Mouse (Mus musculus) right cerebral cortex, postnatal 10 days (tissue): Measurements from ENCODE around the gene Gm39566.
A peak's percentile ranks its signal among the peaks of the same experiment; 100 is the strongest.

Experiments
- DNase-seq, 2 experiments: peaks; one replicate each; pipeline ENCODE4 v3.0.0; 2021; ENCODE audit warnings: low spot score in 2 of 2

Gene Gm39566

DNA sequence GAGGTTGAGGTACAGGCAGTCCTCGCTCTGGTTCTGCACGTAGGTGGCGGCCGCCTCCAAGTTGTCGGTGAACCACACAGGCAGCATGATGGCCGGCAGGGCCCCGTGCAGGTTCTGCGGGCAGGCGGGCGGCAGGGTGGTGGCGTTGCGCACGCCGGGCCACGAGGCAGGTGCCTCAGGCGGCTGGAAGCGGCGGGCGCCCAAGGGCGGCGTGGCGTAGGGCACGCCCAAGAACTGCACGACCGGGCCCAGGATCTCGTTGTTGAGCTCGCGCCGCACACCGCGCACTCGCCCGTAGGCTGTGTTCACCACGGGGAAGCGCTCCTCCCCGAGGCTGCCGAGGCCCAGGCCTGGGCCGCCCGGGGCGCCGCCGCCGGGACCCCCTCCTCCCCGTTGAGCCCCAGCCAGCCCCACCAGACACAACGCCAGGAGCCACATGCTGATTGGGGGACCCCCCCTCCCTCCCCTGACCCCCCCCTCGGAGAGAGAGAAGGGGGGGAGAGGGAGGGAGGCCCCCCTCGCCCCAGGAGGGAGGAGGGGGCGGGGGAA lies 19.0 kb upstream of the Gm39566 start:
- no peak for DNase-seq

GRCm38 (mm10) chr11:69833554-69833953 lies 18.5 kb upstream of the Gm39566 start:
- DNase-seq: no peak

DNA sequence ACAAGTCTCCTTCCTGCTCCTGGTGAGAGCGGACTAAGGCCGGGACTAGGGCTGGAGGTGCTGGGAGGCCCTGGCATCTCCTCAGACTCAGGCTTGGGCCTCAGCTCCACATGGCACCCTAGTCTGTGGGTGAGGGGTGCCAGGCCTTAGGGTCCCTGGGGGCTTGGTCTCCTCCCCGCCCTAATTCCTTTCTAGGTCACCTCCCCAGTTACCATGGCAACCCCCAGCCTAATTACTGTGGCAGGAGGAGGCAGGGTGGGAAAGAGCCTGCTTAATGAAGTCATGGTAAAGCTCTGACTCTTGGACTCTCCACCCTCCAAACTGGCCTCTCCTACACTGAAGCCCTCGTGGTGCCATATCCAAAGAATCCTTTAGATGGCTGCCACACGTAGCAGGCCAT lies 13.7 kb upstream of the Gm39566 start:
- peak in 1 of 2 experiments; percentile 26 for DNase-seq

DNA sequence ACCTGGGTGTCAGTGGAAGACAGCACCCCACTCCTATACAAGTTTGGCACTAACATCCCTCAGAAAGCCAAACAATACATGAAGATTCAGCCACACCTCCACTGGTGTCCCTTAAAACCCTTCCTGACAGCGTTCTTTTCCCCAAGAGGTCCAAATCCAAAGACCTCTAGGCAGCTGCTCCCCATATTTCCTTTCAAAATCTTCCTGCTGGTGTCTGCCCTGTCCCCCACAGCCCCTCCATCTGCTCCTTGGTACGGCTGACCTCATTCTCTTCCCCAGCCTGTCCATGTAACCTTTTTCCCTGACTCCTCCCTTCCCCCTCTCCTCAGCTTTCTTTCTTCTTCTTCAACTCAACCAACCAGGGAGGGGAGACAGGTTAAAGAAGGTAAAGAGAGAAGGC lies 8.4 kb upstream of the Gm39566 start:
- no peak for DNase-seq

DNA sequence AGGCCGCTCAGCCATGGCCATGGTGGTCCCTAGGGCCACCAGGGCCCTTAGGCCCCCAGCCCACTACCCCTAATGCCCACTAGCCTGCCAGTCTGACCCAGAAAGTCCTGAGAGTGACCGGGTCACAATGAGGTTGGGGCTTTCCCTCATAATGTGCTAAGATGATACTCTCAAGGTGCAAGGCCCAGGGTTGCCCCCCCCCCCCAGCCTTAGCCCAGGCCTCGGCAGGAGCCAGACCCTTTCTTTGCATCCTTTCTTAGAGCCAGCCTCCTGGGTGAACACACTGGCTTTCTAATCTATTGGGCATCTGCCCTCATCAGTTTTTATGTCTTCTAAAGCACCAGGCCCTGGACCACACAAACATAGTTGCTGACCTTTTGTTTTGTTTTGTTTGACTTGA lies 7.0 kb upstream of the Gm39566 start, which contains the start of gene Spem1:
Gene Spem1, minus strand, starts transcription at position 101 of the 400 bp plus-strand sequence.
- no peak for DNase-seq

DNA sequence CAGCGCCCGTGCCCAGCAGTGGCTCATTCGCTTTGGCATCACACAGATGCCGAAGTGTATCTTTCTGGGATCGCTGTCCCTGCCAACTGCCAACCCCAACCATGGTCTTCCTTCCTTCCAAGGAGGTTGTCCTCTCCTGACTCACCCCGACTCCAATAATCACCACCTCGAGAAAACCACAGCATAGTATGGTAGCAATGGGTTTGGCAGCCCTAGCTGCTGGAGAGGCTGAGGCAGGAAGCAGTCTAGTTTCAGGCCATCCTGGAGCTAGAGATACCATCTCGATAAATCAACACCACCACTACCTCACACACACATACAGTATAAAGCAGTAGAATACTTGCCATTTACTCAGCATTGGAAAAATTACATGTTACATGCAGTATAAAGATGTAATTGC lies 3.8 kb upstream of the Gm39566 start:
- DNase-seq: no peak

- no peak for DNase-seq
Measured at GRCm38 (mm10) chr11:69818365-69818764, 3.3 kb upstream of the Gm39566 start, which contains the start of gene Spem2. Spem2 (minus strand) TSS chr11:69818465.

- DNase-seq: peak in 1 of 2 experiments; percentile 21
Measured at GRCm38 (mm10) chr11:69816520-69816919, 1.4 kb upstream of the Gm39566 start.

- DNase-seq: no peak
Measured at GRCm38 (mm10) chr11:69810280-69810679, 4.8 kb downstream of the Gm39566 start.

- DNase-seq: no peak
Measured at GRCm38 (mm10) chr11:69807641-69808040, 7.5 kb downstream of the Gm39566 start.

GRCm38 (mm10) chr11:69806378-69806777 lies 8.7 kb downstream of the Gm39566 start:
- no peak for DNase-seq

GRCm38 (mm10) chr11:69804972-69805909 lies 9.9 kb downstream of the Gm39566 start, which contains the start of gene Tmem102:
Tmem102 (minus strand) TSS chr11:69805624.
- no peak for DNase-seq

DNA sequence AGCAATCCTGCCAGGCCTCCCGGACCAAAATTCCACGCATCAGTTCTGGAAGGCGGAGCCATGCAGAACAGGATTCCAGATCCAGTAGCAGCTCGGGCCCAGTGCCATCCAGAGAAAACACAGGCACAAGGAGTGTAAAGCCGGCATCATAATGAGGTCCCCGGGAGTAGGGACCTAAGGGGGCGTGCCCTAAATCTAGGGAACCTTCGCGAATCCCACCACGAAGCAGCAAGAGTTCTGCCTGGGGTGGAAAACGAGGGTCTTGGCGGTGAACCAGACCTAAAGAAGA lies 10.5 kb downstream of the Gm39566 start:
- DNase-seq: no peak

GRCm38 (mm10) chr11:69803786-69804651 lies 11.1 kb downstream of the Gm39566 start:
- peak; percentile 75 to 79 for DNase-seq

DNA sequence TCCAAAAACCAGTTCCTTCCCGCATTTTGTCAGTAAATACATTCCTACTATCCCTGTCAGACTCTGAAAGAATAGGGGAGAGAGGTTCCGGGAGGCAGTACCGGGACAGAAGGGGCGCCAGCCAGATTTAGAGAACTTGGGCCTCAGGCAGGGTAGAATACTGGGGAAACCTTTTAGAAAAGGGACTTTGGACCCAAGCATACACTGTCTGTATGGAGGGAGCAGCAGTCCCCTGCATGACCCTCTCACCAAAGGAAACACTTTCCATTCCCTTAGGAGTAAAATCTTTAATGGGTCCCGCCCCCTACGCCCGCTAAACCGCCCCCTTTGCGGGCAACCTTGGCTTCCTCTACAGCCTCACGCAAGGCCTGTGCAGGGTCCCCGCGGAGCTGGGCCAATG lies 11.8 kb downstream of the Gm39566 start:
- no peak for DNase-seq

DNA sequence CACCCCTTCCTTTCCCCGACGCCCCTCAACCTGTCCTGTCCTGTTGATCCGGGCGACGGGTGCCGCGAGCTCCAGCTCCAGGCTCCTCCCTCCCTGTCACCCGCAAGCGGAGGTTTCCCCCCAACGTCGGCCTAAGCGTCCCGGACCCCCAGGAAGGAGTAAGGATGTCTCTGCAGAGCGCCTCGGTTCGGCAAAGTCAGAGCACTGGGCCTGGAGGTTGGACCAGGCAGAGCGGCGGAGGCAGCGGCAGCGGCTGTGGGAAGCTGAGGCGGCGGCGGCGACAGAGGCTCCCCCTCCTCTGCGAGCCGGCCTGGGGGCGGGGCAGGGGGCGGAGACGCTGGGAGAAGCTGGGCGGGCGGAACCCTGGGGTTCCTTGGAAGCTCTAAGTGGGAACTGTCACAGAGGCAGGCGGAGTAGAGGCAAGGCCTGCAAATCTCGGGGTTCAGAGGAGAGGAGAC lies 12.4 kb downstream of the Gm39566 start:
- DNase-seq: peak; percentile 89 to 91

DNA sequence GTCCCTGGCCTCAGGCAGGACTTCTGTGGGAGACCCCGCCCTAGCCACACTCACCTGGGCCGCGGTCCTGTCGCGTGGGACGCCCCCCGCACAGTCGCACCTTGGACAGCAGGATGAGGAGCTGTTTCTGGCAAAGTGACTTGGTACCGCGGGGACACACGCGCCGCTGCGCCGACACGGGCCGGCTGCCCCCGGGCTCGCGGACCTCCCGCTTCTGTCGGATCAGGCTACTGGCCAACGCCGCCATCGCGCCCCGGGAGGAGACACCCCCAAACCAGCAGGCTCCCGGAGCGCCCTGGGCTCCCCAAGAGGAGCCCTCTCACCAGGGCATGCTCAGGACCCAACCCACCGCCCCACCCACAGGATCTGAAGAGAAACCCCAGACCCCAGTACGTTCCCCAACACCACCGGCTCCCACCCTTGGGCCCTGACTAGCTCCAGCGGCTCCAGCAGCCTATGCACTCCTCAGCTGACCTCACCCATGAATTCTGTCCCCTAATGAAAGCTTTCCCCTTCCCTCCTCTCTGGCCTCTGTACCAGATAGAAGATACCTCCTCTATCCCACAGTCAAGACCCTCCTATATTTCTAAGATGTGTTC lies 13.6 kb downstream of the Gm39566 start, which contains the start of gene Fgf11:
Gene Fgf11, minus strand, starts transcription at position 479 of the 599 bp plus-strand sequence.
- DNase-seq: peak in 1 of 2 experiments; percentile 41

- peak; percentile 83 to 87 for DNase-seq
Measured at GRCm38 (mm10) chr11:69800392-69801197, 14.5 kb downstream of the Gm39566 start.

DNA sequence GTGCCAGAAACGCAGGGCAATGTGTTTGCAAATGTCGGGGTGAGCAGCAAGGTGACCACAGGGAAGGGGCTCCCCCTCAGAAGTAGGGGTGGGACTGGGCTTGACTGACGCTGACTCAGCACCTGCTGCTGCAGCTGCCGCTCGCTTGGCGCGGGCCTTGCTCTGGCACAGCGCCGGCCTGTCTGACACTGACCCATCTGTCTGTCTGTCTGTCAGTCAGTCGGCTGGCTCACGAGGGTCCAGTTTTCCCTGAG lies 15.0 kb downstream of the Gm39566 start:
- peak in 1 of 2 experiments; percentile 83 for DNase-seq

GRCm38 (mm10) chr11:69799394-69800137 lies 15.5 kb downstream of the Gm39566 start:
- DNase-seq: peak in 1 of 2 experiments; percentile 71
